Mouse (Mus musculus): ENCODE results near the gene Rgl1. TPM values are rescaled to one million over a fixed set of nuclear protein-coding genes. Genes with fewer than 3 reads are reported as not detected.

Rgl1 gene
- total RNA-seq, 2 experiments from 2014 or later = 15.5 to 31.2 TPM

- DNase-seq (ENCODE audit: low spot score in 2 of 2) = no peak
Measured at GRCm38 (mm10) chr1:152618381-152618780, 147.8 kb downstream of the Rgl1 start.

- DNase-seq (ENCODE audit: low spot score in 2 of 2) = no peak
Measured at GRCm38 (mm10) chr1:152617745-152618342, 148.3 kb downstream of the Rgl1 start.

DNA sequence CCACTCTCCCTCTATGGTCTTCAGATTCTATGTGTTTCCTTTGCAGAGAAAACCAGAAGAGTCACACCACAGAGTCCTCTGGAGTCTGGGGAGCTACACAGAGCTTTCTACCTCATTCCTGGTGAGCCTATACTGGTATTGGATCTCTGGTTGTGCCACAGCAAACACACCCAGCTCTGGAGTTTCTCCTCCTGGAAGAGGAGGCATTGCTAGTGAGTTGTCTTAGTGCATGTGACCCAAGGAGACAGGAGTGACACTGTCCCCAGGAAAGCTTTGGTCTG lies 149.4 kb downstream of the Rgl1 start:
- DNase-seq (ENCODE audit: low spot score in 2 of 2) = no peak

GRCm38 (mm10) chr1:152615987-152616776 lies 150.0 kb downstream of the Rgl1 start:
- DNase-seq (ENCODE audit: low spot score in 2 of 2) = no peak

DNA sequence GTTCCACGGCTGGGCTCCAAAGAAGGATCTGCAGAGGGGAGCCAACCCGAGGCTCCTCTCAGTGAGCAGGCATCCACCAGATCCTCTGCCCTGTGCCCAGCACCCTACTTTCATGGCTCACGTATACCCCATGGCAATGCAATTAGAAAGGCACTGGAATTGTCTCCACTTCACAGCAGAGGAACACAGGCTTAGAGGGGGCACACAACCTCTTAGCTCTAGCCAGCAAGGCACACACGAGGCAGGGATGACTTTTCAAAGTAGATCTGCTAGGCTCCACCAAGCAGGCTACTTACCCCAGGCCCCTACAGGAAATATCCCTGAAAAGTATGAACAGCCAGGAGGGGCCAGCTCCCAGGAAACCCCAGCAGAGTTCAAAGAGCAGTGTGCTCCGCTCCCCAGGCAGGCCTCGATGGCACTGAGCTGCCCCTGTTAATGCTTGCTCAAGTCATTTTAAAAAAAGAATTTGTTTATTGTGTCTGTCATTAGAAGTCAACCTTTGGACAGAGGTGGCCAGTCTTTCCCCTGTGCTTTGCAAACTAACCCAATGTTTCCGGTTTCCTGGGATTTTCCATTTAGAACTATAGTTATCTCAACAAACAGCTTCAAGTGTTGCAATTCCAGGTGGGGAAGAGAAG lies 151.3 kb downstream of the Rgl1 start:
- DNase-seq (ENCODE audit: low spot score in 2 of 2) = no peak

- DNase-seq (ENCODE audit: low spot score in 2 of 2) = no peak
Measured at GRCm38 (mm10) chr1:152613158-152613857, 152.8 kb downstream of the Rgl1 start.

GRCm38 (mm10) chr1:152612535-152613157 lies 153.5 kb downstream of the Rgl1 start:
- DNase-seq (ENCODE audit: low spot score in 2 of 2) = no peak

DNA sequence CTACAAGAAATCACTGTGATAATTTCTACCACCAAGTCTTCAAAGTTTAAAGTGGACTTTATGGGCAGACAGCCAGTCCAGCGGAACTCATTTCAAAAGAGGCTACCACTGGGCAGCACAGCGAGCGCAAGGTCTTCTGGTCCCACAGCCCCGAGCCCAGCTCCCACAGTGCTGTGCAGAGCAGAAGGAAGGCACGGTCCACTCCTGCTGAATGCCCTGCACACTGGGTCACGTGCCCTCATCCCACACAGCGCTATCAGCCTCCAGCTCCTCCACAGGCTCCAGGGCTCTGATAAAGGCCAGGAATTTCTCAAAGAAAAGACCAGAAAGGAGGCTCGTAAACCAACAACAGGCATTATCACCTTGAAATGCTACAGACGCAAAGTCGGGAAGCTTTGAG lies 156.6 kb downstream of the Rgl1 start:
- no peak for DNase-seq (ENCODE audit: low spot score in 2 of 2)

DNA sequence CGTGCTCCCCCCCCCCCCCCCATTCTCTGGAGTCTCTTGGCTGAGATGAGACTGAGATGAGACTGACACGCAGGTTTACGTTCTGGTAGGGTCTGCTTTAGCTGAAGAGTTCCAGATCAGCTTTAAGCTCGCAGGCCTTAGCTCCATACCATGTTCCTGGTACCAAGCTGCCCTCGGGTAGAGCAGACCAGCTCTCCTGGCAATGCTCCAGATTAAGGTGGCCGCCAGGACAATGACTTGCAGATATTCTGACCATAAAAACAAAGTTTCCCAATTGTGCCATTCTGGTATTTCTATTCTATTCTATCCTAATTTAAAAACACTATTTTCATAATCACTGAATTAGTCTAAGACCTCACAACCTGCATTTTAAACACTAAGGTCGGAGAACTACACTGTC lies 157.1 kb downstream of the Rgl1 start:
- DNase-seq (ENCODE audit: low spot score in 2 of 2) = no peak

GRCm38 (mm10) chr1:152607765-152608164 lies 158.4 kb downstream of the Rgl1 start:
- no peak for DNase-seq (ENCODE audit: low spot score in 2 of 2)

DNA sequence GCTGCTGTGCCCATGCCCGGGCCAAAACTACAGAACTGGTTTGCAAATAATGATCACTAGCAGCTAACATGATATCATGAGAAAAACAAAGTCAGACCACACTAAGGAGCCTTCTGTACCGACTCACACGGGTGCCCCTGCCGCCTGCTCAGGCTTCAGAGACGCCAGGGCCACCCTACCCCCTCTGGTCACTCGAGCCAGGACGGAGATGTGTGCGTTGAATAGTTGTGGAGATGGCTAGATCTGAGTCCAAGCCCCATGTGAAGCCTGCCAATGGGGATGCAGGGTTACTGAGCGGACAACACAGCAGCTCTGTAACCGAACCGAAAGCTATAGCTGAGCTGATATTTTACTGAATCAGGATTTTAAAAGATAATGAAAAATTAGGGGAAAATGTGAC lies 159.4 kb downstream of the Rgl1 start:
- no peak for DNase-seq (ENCODE audit: low spot score in 2 of 2)

- DNase-seq (ENCODE audit: low spot score in 2 of 2) = no peak
Measured at GRCm38 (mm10) chr1:152605895-152606625, 160.1 kb downstream of the Rgl1 start.

GRCm38 (mm10) chr1:152604147-152604546 lies 162.0 kb downstream of the Rgl1 start:
- DNase-seq (ENCODE audit: low spot score in 2 of 2) = no peak

- DNase-seq (ENCODE audit: low spot score in 2 of 2) = no peak
Measured at GRCm38 (mm10) chr1:152603628-152604027, 162.5 kb downstream of the Rgl1 start.

DNA sequence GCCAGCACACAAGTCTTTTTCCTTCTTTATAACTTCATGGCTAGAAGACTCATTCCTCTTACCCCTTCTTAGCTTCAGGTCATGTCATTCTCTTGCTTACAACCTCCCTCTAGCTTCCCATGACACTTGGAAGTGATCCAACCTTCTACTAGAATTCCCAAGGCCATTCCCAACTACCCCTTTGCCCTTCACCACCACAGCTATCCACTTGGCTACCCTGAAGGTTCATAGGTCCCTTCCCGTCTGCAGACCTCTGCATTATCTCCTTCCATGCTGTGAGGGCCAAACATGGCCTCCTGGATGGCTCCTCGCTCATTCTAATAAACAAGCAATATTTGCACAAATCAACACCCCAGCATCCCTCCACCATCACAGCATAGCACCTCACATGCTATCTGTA lies 165.7 kb downstream of the Rgl1 start:
- DNase-seq (ENCODE audit: low spot score in 2 of 2) = no peak

GRCm38 (mm10) chr1:152599347-152599746 lies 166.8 kb downstream of the Rgl1 start:
- no peak for DNase-seq (ENCODE audit: low spot score in 2 of 2)

DNA sequence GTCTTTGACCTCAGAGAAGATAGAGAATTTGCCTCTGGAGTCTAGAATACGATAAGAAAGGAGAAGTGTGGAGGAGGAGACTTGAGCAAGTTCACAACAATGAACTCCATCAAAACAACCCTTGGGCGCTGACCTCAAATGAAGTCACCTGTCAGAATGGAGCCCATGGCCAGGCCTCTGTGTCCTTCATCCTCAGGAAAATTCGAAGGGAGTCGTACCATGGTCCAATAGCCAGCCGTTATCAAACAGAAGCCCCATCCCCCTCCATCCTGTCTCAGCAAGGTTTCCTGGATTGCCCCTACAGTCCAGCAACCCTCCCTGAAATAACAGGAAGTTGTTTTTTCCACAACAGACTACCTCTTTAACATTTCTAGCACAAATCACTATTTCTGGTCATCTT lies 171.5 kb downstream of the Rgl1 start:
- no peak for DNase-seq (ENCODE audit: low spot score in 2 of 2)

DNA sequence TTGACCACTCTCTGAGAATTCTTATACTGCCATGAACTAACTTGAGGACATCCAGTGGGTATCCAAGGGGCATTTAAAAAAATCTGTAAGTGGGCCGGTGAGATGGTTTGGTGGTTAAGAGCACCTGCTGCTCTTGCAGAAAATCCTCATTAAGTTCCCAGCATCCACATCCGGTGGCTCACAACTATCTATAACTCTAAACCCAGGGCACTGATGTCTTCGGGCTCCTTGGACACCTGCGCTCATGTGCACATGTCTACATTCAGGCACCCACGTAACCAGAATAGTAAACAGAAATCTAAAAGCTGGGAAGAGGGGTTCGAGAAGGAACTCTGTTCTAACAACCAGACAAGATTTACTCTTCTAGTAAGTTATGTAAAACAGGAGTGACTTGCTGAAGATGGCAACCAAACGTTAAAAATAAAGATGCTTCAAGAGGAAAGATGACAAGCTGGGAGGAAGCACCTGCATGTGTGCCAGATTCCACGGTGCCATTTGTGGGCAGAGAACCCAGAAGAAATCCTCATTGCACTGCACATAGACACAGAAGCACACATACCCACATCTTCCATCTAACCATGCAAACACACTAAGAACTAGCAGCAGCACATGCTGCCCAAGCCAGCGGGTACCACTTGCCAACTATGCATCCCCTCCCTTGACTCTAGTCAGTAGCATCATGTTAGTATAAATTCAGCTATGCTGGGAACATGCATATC lies 172.2 kb downstream of the Rgl1 start:
- DNase-seq (ENCODE audit: low spot score in 2 of 2) = no peak

DNA sequence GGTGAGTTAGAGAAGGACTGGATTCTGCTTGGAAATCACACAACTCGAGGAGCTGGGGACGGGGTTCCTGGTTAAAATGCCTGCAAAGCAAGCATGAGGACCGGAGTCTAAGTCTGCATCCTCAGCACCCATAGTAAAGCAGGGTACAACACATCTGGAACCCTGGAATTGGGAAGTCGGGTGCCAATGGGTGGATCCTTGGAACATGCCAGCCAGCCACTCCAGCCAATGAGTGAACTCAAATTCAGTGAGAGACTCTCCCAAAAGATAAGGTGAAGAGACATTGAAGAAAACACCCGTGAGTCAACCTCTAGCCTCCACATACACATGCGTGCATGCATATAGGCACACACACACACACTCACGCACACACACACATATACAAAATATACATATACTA lies 172.8 kb downstream of the Rgl1 start:
- DNase-seq (ENCODE audit: low spot score in 2 of 2) = no peak

DNA sequence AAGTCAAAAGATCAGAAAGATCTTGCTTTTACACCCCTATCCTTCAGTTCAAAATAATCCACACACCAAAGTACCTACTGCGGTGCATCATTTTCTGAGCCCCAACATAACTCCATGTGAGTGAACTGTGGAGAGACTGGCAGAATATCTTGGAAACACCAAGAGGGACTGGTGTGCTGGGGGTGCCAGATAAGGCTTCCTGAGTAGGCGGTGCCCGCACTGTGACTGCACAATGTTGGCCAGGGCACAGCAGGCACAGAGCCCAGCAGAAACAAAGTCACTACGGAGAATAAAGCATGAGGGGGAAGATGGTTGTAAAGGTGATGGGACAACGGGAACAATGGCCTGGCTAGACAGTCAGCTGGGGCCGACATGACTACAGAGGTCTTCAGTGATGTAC lies 173.5 kb downstream of the Rgl1 start:
- DNase-seq (ENCODE audit: low spot score in 2 of 2) = no peak
